Mouse (Mus musculus) lung, postnatal 0 days (tissue): ENCODE data around the gene Mrpl18. TPM values are rescaled to one million over a fixed set of nuclear protein-coding genes. Genes with fewer than 3 reads are reported as not detected.
"Not testable (repeated sequence)": the region's sequence is repeated elsewhere in the genome, so short reads cannot be mapped to it uniquely, and the experiment has no call there.

ENCODE experiments used
- ATAC-seq: fragments of 200-750 bp; cut with Nextera tagmentation; 2 replicates; pipeline ENCODE4 v1.8.0; 2017; ENCODE audit warnings: moderate library complexity
- DNase-seq: peaks from one replicate; pipeline ENCODE4 v3.0.0-alpha.2; 2016; ENCODE audit warnings: low spot score
- H3K27ac ChIP-seq: fragments of 300-500 bp; sonication (generic); 2 replicates; pipeline ENCODE4 v1.5.1; 2014; ENCODE audit warnings: antibody characterized with exemption, mild to moderate bottlenecking, low read length, mixed read lengths
- H3K27me3 ChIP-seq: fragments of 300-500 bp; sonication (generic); replicated peaks from 2 replicates; pipeline ENCODE4 v1.6.1; 2014; ENCODE audit warnings: low read length, mixed read lengths; ENCODE audit not compliant: insufficient read depth
- H3K36me3 ChIP-seq: fragments of 300-500 bp; sonication (generic); 2 replicates; pipeline ENCODE4 v1.6.1; 2014; ENCODE audit warnings: low read length, mixed read lengths; ENCODE audit not compliant: insufficient read depth
- H3K4me1 ChIP-seq: fragments of 300-500 bp; sonication (generic); 2 replicates; pipeline ENCODE4 v1.6.1; 2014; ENCODE audit warnings: antibody characterized with exemption, low read depth, low read length, mixed read lengths; ENCODE audit not compliant: insufficient read depth
- H3K4me2 ChIP-seq: fragments of 300-500 bp; sonication (generic); replicated peaks from 2 replicates; pipeline ENCODE4 v1.6.1; 2014; ENCODE audit warnings: low read depth, mild to moderate bottlenecking, low read length, moderate library complexity, mixed read lengths
- H3K4me3 ChIP-seq: fragments of 300-500 bp; sonication (generic); 2 replicates; pipeline ENCODE4 v1.5.1; 2014; ENCODE audit warnings: low read depth, low read length
- H3K9ac ChIP-seq: fragments of 300-500 bp; sonication (generic); replicated peaks from 2 replicates; pipeline ENCODE4 v1.6.1; 2014; ENCODE audit warnings: low read depth, mild to moderate bottlenecking
- H3K9me3 ChIP-seq: fragments of 300-500 bp; sonication (generic); 2 replicates; pipeline ENCODE4 v1.6.1; 2016; ENCODE audit warnings: low read length, mixed read lengths
- CTCF ChIP-seq: IDR thresholded peaks from 2 replicates; pipeline ENCODE4 v1.5.1; 2016; ENCODE audit warnings: antibody characterized with exemption, mild to moderate bottlenecking
- EP300 ChIP-seq: IDR thresholded peaks from 2 replicates; pipeline ENCODE4 v1.6.1; 2016; ENCODE audit warnings: antibody characterized with exemption, mild to moderate bottlenecking, control low read depth
- WGBS: fragments of 180-500 bp; shearing (Covaris S2); extraction: QIAGEN DNeasy Blood & Tissue Kit; methylation state at CpG from one replicate; pipeline ENCODE4 v1.1.7; 2014; 5-methylcytosine and 5-hydroxymethylcytosine counted together
- polyA plus RNA-seq: library from polyadenylated mRNA; unstranded; fragments of >200 nt; fragmentation: Nextera tagmentation; extraction: Ambion mirVana; gene quantifications from 2 replicates; pipeline ENCODE4 v1.2.1, GENCODE M21; 2015

The Mrpl18 gene
- polyA plus RNA-seq, 1 experiment from 2014 or later, result 70.2 TPM

GRCm38 (mm10) chr17:12937412-12937970 lies 21.3 kb upstream of the Mrpl18 start:
- Histone ChIP-seq H3K4me3 (no peak overlapping the region), H3K9ac (no peak overlapping the region), H3K4me1 (no peaks in the 10 kb centered on the region), H3K9me3 (no peaks in the 10 kb centered on the region), H3K27me3 (no peaks in the 10 kb centered on the region), H3K36me3 (no peaks in the 10 kb centered on the region), H3K27ac (no peak overlapping the region), H3K4me2 (no peak overlapping the region)
- TF ChIP-seq EP300, result no peak
- TF ChIP-seq CTCF, result no peak
- DNase-seq (peak; percentile 5), ATAC-seq (peak; percentile 21; the same call in 1 of the 2 replicates)
- 62% methylated on average over 2 of the region's 2 CpGs for WGBS

GRCm38 (mm10) chr17:12935719-12936118 lies 19.6 kb upstream of the Mrpl18 start:
- no peak for ATAC-seq
- 57% methylated on average over 4 of the region's 4 CpGs for WGBS
- no peak overlapping the region for H3K27ac ChIP-seq
- no peak overlapping the region for H3K4me2 ChIP-seq
- no peaks in the 10 kb centered on the region for H3K27me3 ChIP-seq
- no peaks in the 10 kb centered on the region for H3K9me3 ChIP-seq
- no peaks in the 10 kb centered on the region for H3K36me3 ChIP-seq
- DNase-seq, result no peak
- TF ChIP-seq CTCF (no peak), EP300 (no peak)
- H3K9ac ChIP-seq, result no peak overlapping the region
- H3K4me1 ChIP-seq, result no peaks in the 10 kb centered on the region
- no peak overlapping the region for H3K4me3 ChIP-seq

GRCm38 (mm10) chr17:12931576-12931975 lies 15.4 kb upstream of the Mrpl18 start:
- H3K9me3 ChIP-seq, H3K27ac ChIP-seq, ATAC-seq, H3K27me3 ChIP-seq, H3K36me3 ChIP-seq, DNase-seq, H3K4me3 ChIP-seq, H3K4me1 ChIP-seq, H3K4me2 ChIP-seq, H3K9ac ChIP-seq: not testable (repeated sequence)
- WGBS, result 81% methylated on average over 5 of the region's 5 CpGs

GRCm38 (mm10) chr17:12925703-12926180 lies 9.6 kb upstream of the Mrpl18 start:
- WGBS, result 83% methylated on average over 8 of the region's 8 CpGs
- Histone ChIP-seq H3K9me3 (no peaks in the 10 kb centered on the region), H3K4me1 (no peaks in the 10 kb centered on the region), H3K27me3 (no peaks in the 10 kb centered on the region), H3K36me3 (peaks cover 21% of the 10 kb centered on the region), H3K9ac (no peak overlapping the region), H3K4me2 (no peak overlapping the region), H3K4me3 (no peak overlapping the region), H3K27ac (no peak overlapping the region)
- no peak for DNase-seq
- TF ChIP-seq CTCF (no peak), EP300 (no peak)
- ATAC-seq, result no peak

- peaks cover 25% of the 10 kb centered on the region for H3K36me3 ChIP-seq
Observed at GRCm38 (mm10) chr17:12925001-12925400, 8.9 kb upstream of the Mrpl18 start.

GRCm38 (mm10) chr17:12921073-12921472 lies 4.9 kb upstream of the Mrpl18 start:
- H3K9ac ChIP-seq, result no peak overlapping the region
- WGBS, result 90% methylated on average over 1 of the region's 1 CpGs
- H3K4me1 ChIP-seq, result no peaks in the 10 kb centered on the region
- H3K9me3 ChIP-seq, result no peaks in the 10 kb centered on the region
- no peaks in the 10 kb centered on the region for H3K27me3 ChIP-seq
- H3K36me3 ChIP-seq, result peaks cover 29% of the 10 kb centered on the region
- no peak overlapping the region for H3K4me2 ChIP-seq
- H3K27ac ChIP-seq, result no peak overlapping the region
- TF ChIP-seq EP300 (no peak), CTCF (no peak)
- ATAC-seq (no peak), DNase-seq (no peak)
- no peak overlapping the region for H3K4me3 ChIP-seq

More at GRCm38 (mm10) chr17:12925001-12925400, 8.9 kb upstream of the Mrpl18 start:
- H3K27me3 ChIP-seq, result no peaks in the 10 kb centered on the region
- H3K9ac ChIP-seq, result no peak overlapping the region
- no peak overlapping the region for H3K4me2 ChIP-seq
- TF ChIP-seq EP300 (no peak), CTCF (no peak)
- DNase-seq, result peak; percentile 49
- 73% methylated on average over 3 of the region's 3 CpGs for WGBS
- peak; percentile 63 for ATAC-seq
- H3K4me3 ChIP-seq, result no peak overlapping the region
- H3K27ac ChIP-seq, result no peak overlapping the region
- no peaks in the 10 kb centered on the region for H3K9me3 ChIP-seq
- H3K4me1 ChIP-seq, result no peaks in the 10 kb centered on the region
